Mouse (Mus musculus) myocyte (in vitro differentiated cells): ENCODE data around the gene Ss18l2.

Experiments
- CEBPB ChIP-seq: IDR thresholded peaks from 2 replicates; pipeline ENCODE4 v1.6.1; 2011; ENCODE audit warnings: mild to moderate bottlenecking, moderate library complexity; ENCODE audit not compliant: poor library complexity, insufficient read depth, severe bottlenecking
- E2F4 ChIP-seq: IDR thresholded peaks from one replicate; pipeline ENCODE4 v1.6.1; 2011; ENCODE audit warnings: mild to moderate bottlenecking, control low read depth, moderate library complexity; ENCODE audit not compliant: insufficient read depth
- MAX ChIP-seq: IDR thresholded peaks from one replicate; pipeline ENCODE4 v1.6.1; 2011; ENCODE audit warnings: low read depth, mild to moderate bottlenecking, control low read depth
- MYOD1 ChIP-seq, 3 experiments: IDR thresholded peaks; one replicate each; pipeline ENCODE4 v1.6.1; 2011; ENCODE audit warnings: control low read depth in 2 of 3, low read depth in 2 of 3, mild to moderate bottlenecking in 2 of 3, moderate library complexity in 1 of 3; ENCODE audit not compliant: insufficient read length in 2 of 3, control insufficient read depth in 1 of 3
- MYOG ChIP-seq, 3 experiments: IDR thresholded peaks; one replicate each; pipeline ENCODE4 v1.6.1; 2011; ENCODE audit warnings: control low read depth in 2 of 3, low read depth in 2 of 3, mild to moderate bottlenecking in 2 of 3; ENCODE audit not compliant: insufficient read length in 2 of 3, control insufficient read depth in 1 of 3, insufficient read depth in 1 of 3
- POLR2A ChIP-seq: IDR thresholded peaks from one replicate; pipeline ENCODE4 v1.6.1; 2011; ENCODE audit warnings: low read depth, mild to moderate bottlenecking, control low read depth, moderate library complexity; ENCODE audit not compliant: insufficient read length
- POLR2AphosphoS2 ChIP-seq: IDR thresholded peaks from one replicate; pipeline ENCODE4 v1.6.1; 2011; ENCODE audit warnings: low read depth, control low read depth; ENCODE audit not compliant: insufficient read length
- REST ChIP-seq: IDR thresholded peaks from one replicate; pipeline ENCODE4 v1.6.1; 2011; ENCODE audit warnings: mild to moderate bottlenecking, control low read depth, moderate library complexity; ENCODE audit not compliant: insufficient read depth, insufficient read length
- TCF12 ChIP-seq: IDR thresholded peaks from one replicate; pipeline ENCODE4 v1.6.1; 2011; ENCODE audit warnings: mild to moderate bottlenecking, control low read depth; ENCODE audit not compliant: poor library complexity, insufficient read depth, severe bottlenecking
- TCF3 ChIP-seq: IDR thresholded peaks from one replicate; pipeline ENCODE4 v1.6.1; 2011; ENCODE audit warnings: low read depth, control low read depth; ENCODE audit not compliant: insufficient read length
- USF1 ChIP-seq: IDR thresholded peaks from one replicate; pipeline ENCODE4 v1.6.1; 2011; ENCODE audit warnings: low read depth, mild to moderate bottlenecking, control low read depth, moderate library complexity

- TF ChIP-seq TCF12 (no peak), POLR2AphosphoS2 (no peak), POLR2A (no peak), MYOD1 (IDR thresholded peaks at IDR 0.05; ENCODE audit: control insufficient read depth in 1 of 3, insufficient read length in 2 of 3, low read depth in 2 of 3) (no peak), MAX (no peak), E2F4 (no peak), CEBPB (no peak), TCF3 (no peak), USF1 (no peak), REST (no peak), MYOG (IDR thresholded peaks at IDR 0.05; ENCODE audit: control insufficient read depth in 1 of 3, insufficient read depth in 1 of 3, insufficient read length in 2 of 3, low read depth in 2 of 3) (no peak)
Observed at GRCm38 (mm10) chr9:121744051-121744450, 33.9 kb downstream of the Ss18l2 start.
